Mouse (Mus musculus) small intestine, adult 2 months (tissue): Measurements from ENCODE around the gene Gid8. TPM values are rescaled to one million over a fixed set of nuclear protein-coding genes. Genes with fewer than 3 reads are reported as not detected.
A peak's percentile ranks its signal among the peaks of the same experiment; 100 is the strongest.
"Not testable (repeated sequence)": the region's sequence is repeated elsewhere in the genome, so short reads cannot be mapped to it uniquely, and the experiment has no call there.

Experiments used
- H3K27ac ChIP-seq: fragments of 200-500 bp; 2 replicates; pipeline ENCODE4 v1.5.1; 2012; ENCODE audit warnings: low read depth, low read length, control low read depth, inconsistent platforms; ENCODE audit not compliant: insufficient read depth
- H3K27me3 ChIP-seq: fragments of 200-500 bp; 2 replicates; pipeline ENCODE4 v1.6.1; 2012; ENCODE audit warnings: mild to moderate bottlenecking, moderate library complexity, low read length, inconsistent platforms; ENCODE audit not compliant: control insufficient read depth, insufficient read depth
- H3K36me3 ChIP-seq: fragments of 200-500 bp; 2 replicates; pipeline ENCODE4 v1.6.1; 2012; ENCODE audit warnings: mild to moderate bottlenecking, low read length, control low read depth, inconsistent platforms; ENCODE audit not compliant: control insufficient read depth, insufficient read depth
- H3K4me1 ChIP-seq: fragments of 200-500 bp; 2 replicates; pipeline ENCODE4 v1.6.1; 2012; ENCODE audit warnings: low read length, inconsistent platforms, mixed read lengths; ENCODE audit not compliant: control insufficient read depth, insufficient read depth, insufficient read length
- H3K4me3 ChIP-seq: fragments of 200-500 bp; 2 replicates; pipeline ENCODE4 v1.5.1; 2012; ENCODE audit warnings: low read depth, mild to moderate bottlenecking, control low read depth, inconsistent platforms, low read length, moderate library complexity
- CTCF ChIP-seq: fragments of 200-500 bp; IDR thresholded peaks from 2 replicates; pipeline ENCODE4 v1.5.1; 2012; ENCODE audit warnings: low read depth, mild to moderate bottlenecking, control low read depth, inconsistent platforms, low read length, moderate library complexity, mixed read lengths; ENCODE audit not compliant: insufficient replicate concordance, insufficient read length; ENCODE audit errors: extremely low read depth
- POLR2A ChIP-seq: fragments of 200-500 bp; IDR thresholded peaks from 2 replicates; pipeline ENCODE4 v1.6.1; 2012; ENCODE audit warnings: low read depth, mild to moderate bottlenecking, control low read depth, inconsistent platforms, low read length, moderate library complexity
- WGBS: fragments of 180-500 bp; shearing (Covaris S2); methylation state at CpG from one replicate; pipeline ENCODE4 v1.1.7; 2018; 5-methylcytosine and 5-hydroxymethylcytosine counted together
- polyA plus RNA-seq: library from polyadenylated mRNA; depleted of rRNA; stranded (reverse); fragments of >200 nt; gene quantifications from 2 replicates; pipeline ENCODE4 v1.2.3, GENCODE M21; 2012

Gid8 gene
- polyA plus RNA-seq, 1 experiment = 20.3 TPM

DNA sequence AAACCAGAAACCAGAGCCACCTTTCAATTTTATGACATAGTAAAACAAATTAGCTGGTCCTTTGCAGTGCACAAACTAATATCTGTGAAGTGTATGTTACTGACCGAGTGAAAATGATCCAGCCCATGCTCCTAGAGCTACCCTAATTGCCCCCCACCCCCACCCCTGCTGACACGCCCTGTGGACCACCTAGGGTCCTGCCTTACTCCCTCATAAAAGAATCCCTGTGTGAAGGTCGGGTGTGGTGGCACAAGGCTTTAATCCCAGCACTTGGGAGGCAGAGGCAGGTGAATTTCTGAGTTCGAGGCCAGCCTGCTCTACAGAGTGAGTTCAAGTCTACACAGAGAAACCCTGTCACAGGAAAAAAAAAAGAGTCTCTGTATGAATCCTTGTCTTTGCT, 1.6 kb downstream of the Gid8 start:
- no peak overlapping the region for H3K4me3 ChIP-seq
- 57% methylated on average over 4 of the region's 4 CpGs for WGBS
- H3K27me3 ChIP-seq = no peaks in the 10 kb centered on the region
- H3K36me3 ChIP-seq = peaks cover 11% of the 10 kb centered on the region
- peaks cover 6% of the 10 kb centered on the region for H3K4me1 ChIP-seq
- no peak overlapping the region for H3K27ac ChIP-seq
- TF ChIP-seq CTCF (no peak), POLR2A (no peak)

DNA sequence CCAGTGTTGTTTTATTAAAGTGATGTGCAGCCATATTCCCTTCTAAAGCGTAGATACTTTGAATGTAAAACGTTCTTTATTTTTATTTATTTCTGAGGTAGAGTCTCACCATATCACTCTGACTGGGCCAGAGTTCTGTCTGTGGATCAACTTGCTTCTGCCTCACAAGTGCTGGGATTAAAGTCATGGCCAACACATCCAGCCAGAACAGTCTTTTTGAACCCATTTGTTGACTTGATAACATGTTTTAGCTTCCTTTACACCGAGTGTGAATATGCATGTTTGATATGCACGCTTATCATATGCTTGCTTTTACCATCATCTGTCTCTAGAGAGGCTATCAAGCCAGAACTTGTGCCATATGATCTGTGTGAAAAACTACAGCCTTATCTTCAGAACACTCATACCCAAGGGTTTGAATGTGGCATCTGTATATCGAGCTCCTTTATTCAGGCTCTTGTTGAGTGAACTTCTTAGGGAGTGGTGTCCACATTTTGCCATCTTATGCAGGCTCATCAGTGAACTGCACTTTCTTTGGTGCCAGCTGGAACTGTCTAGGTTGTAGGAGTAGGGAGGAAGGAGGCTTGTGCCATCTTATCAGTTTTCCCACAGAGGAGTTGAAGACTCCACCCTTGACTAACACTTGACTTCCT, 2.2 kb downstream of the Gid8 start:
- TF ChIP-seq POLR2A = no peak
- TF ChIP-seq CTCF = no peak
- Histone ChIP-seq H3K36me3 (peaks cover 15% of the 10 kb centered on the region), H3K27me3 (no peaks in the 10 kb centered on the region), H3K4me1 (peaks cover 6% of the 10 kb centered on the region), H3K27ac (no peak overlapping the region), H3K4me3 (no peak overlapping the region)
- 84% methylated on average over 5 of the region's 5 CpGs for WGBS

DNA sequence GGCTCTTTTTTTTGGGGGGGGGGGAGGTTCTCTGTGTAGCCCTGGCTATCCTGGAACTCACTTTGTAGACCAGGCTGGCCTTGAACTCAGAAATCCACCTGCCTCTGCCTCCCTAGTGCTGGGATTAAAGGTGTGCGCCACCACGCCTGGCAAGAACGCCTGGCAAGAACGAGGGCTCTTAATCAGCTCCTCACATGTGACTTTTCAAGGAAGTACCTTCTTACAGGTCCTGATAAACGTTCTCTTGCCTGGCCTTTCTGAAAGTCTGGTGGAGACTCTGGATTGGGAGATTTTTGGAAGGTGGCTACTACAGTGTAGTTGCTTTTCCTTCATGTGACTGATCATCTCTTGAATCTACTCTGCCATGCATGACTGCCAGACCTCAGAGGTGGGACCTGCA, 12.8 kb downstream of the Gid8 start:
- Histone ChIP-seq H3K36me3 (peaks cover 47% of the 10 kb centered on the region), H3K4me1 (peaks cover 12% of the 10 kb centered on the region)
- not testable (repeated sequence) for H3K4me3 ChIP-seq, H3K27ac ChIP-seq, H3K27me3 ChIP-seq
- 57% methylated on average over 5 of the region's 5 CpGs for WGBS

DNA sequence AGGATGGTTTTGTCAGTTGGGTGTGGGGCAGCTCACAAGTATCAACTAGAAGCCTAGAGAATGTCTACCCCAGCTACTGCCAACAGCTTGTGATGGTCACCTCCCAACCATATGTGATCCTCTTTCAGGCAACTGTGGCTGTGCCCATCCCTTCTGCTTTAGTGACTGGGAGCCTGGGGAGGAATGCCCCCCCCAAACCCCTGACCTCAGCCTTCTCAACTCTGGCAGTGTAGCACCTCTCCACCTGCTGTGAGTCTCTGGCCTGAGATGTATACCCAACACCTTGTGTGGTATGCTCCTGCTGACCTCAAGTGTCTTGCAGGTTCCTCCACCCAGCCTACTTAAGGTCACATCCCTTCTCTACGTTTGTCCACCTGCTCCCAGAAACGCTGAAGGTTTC, 13.9 kb downstream of the Gid8 start:
- TF ChIP-seq POLR2A (no peak), CTCF (no peak)
- WGBS = 68% methylated on average over 2 of the region's 2 CpGs
- H3K27me3 ChIP-seq = no peaks in the 10 kb centered on the region
- peaks cover 12% of the 10 kb centered on the region for H3K4me1 ChIP-seq
- H3K4me3 ChIP-seq = no peak overlapping the region
- no peak overlapping the region for H3K27ac ChIP-seq
- H3K36me3 ChIP-seq = peaks cover 39% of the 10 kb centered on the region

DNA sequence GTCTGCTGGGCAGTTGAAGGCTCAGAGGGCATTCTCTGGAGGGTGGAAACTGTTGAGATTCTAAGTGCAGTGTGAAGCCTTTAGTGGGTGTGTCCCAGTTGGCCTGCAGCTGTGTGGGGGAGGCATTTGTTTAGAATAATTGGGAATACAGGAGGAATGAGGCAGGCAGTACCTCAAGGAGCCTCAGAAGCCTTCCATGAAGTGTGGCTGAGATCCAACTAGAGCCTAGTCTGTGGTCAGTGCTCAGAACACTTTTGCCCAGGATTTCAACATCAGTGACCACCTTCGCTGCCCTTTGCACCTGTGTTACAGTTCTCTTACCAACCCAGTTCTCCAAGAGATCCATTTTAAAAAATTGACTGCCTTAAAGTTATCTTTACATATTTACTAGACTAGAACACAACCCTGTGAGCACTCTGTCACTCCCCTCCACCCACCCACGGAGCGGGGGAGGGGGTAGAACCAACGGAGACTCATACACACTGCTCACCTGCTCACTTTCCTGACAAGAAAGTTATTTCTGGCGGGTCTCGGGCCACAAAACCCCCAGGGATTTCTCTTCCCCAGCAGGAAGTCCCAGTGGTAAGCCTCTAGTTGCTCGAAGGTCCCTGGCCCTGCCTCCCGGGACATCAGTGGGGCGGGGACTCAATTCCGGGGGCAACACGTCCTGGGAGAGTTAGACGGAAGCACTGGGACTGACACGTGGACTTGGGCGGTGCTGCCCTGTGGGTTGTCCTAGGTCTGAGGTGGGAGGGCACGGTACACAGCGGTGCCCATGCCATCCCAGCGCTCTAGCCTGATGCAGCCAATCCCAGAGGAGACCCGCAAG, 14.9 kb downstream of the Gid8 start, which contains the start of gene Slc17a9:
TSS of gene Slc17a9 (plus strand) at position 679 of the 829 bp plus-strand sequence.
- peaks cover 12% of the 10 kb centered on the region for H3K4me1 ChIP-seq
- H3K27ac ChIP-seq = 0 out of 2 replicates have a peak within 1 kb of the TSS, but pooled peaks have one; percentile 18
- H3K27me3 ChIP-seq = no peaks in the 10 kb centered on the region
- 3% methylated on average over 18 of the region's 18 CpGs for WGBS
- peaks cover 32% of the 10 kb centered on the region for H3K36me3 ChIP-seq
- peak within 1 kb of the TSS; percentile 59 for H3K4me3 ChIP-seq
- TF ChIP-seq CTCF = no peak
- no peak for TF ChIP-seq POLR2A

DNA sequence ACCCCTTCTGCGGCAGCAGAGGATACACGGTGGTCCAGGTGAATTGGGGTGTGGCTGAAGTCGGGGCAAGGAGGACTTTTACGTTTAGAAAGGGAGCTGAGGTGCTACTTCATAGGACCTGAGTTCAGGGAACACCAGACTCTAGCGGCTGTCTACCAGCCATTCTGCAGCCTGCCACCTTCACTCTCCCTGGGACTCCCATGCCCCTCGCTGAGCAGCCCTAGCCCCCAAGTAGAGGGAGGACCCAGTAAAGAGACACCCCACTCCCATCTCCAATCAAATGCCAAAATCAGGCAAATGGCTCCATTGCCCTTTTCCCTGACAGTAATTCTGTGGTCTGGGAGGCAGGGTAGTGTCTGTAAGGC, 15.5 kb downstream of the Gid8 start:
- Histone ChIP-seq H3K4me3 (peak overlapping the region; percentile 59), H3K4me1 (peaks cover 12% of the 10 kb centered on the region), H3K36me3 (peaks cover 27% of the 10 kb centered on the region), H3K27ac (no peak overlapping the region), H3K27me3 (no peaks in the 10 kb centered on the region)
- WGBS = 4% methylated on average over 6 of the region's 6 CpGs
- no peak for TF ChIP-seq CTCF
- no peak for TF ChIP-seq POLR2A

DNA sequence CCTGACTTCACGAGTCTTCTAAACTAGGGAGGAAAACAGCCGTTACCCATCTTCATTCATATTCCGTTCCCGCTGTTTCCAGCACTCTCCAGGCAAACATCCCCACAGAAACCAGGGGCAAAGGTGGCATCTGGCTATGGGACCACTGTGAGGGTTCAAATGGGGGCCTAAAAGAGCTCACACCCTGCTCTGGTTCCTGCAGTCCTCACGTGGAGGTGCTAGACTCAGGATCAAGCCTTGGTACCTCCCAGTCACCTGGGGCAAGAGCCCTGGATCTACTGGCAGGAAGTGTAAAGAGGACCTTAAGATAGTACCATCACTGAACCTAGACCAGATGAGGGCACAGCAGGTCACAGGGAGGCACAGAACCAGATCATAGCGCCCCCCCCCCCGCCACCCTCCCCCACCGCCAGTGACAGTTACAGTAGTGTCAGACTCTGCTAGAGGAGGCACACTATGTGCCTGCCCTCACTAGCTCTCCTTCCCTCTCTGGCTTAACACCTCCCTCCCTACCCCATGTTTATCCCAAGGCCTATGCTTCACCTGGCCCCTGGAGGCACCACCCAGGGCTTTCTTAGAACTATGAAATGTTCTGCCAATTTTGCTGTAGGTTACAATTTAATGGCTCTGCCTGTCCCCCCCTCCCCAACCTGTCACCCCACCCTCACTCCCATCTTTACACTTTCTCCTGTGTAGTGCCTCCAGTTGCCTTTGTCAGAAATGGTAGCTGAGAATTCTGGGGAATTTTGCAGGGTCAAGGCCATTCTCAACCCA, 16.1 kb downstream of the Gid8 start:
- peaks cover 12% of the 10 kb centered on the region for H3K4me1 ChIP-seq
- no peaks in the 10 kb centered on the region for H3K27me3 ChIP-seq
- TF ChIP-seq CTCF (no peak), POLR2A (no peak)
- H3K4me3 ChIP-seq = peak overlapping the region; percentile 59
- H3K36me3 ChIP-seq = peaks cover 20% of the 10 kb centered on the region
- no peak overlapping the region for H3K27ac ChIP-seq
- whole genome bisulfite sequencing = 18% methylated on average over 8 of the region's 8 CpGs
